Mouse (Mus musculus): Measurements from ENCODE around the gene Rhpn2.

DNA sequence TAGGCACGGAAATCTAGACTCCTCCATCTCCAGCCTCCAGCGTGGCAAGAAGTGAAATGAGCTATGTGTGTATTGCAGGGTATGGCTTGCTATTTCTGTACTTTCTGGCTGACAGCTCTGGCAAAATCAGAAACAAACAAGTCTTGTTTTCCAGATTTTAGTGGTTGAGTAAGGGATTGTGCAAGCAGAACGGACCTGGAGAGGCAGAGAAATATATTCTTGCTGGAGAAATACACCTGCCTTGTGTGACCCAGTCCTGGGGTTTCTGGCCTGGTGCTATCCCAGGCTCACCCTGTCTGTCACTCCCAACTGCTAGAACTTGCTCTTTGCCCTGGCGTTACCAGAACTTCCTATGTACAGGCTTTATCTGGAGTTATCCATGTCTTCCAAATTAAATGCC is 8.5 kb downstream of the Rhpn2 start:
- TF ChIP-seq POLR2A (IDR thresholded peaks at IDR 0.05; ENCODE audit: extremely low read depth, insufficient read depth, low read length) (no peak), CTCF (IDR thresholded peaks at IDR 0.05; ENCODE audit: low read depth, low read length) (no peak)
